Mouse (Mus musculus) G1E (cell line): Measurements from ENCODE around the gene Dzank1.

Experiments
- CTCF ChIP-seq: IDR thresholded peaks from 2 replicates; pipeline ENCODE4 v1.5.1; 2012; ENCODE audit warnings: low read depth, low read length, inconsistent platforms, mixed read lengths
- GATA1 ChIP-seq: IDR thresholded peaks from 2 replicates; pipeline ENCODE4 v1.6.1; 2012; ENCODE audit warnings: borderline replicate concordance, low read length, inconsistent platforms, mixed read lengths
- GATA2 ChIP-seq: IDR thresholded peaks from 2 replicates; pipeline ENCODE4 v1.6.1; 2012; ENCODE audit warnings: low read depth, low read length, inconsistent platforms, borderline replicate concordance
- POLR2AphosphoS5 ChIP-seq: IDR thresholded peaks from 2 replicates; pipeline ENCODE4 v1.6.1; 2012; ENCODE audit warnings: low read depth, low read length, inconsistent platforms; ENCODE audit not compliant: insufficient replicate concordance
- TAL1 ChIP-seq: conservative IDR thresholded peaks from 2 replicates; pipeline ENCODE4 v1.6.1; 2012; ENCODE audit warnings: low read depth, low read length, inconsistent platforms, mixed read lengths

- TF ChIP-seq GATA1 (no peak), CTCF (no peak), TAL1 (no peak), POLR2AphosphoS5 (no peak), GATA2 (no peak)
Observed at GRCm38 (mm10) chr2:144545481-144545880, 18.3 kb upstream of the Dzank1 start.
